Mouse (Mus musculus): ENCODE data around the gene Rsph14. TPM values are rescaled to one million over a fixed set of nuclear protein-coding genes. Genes with fewer than 3 reads are reported as not detected.

The Rsph14 gene
- polyA plus RNA-seq, 1 experiment from 2014 or later: not detected

- TF ChIP-seq CTCF (IDR thresholded peaks at IDR 0.05; ENCODE audit: low read depth): no peak
- TF ChIP-seq EP300 (IDR thresholded peaks at IDR 0.05; ENCODE audit: low read depth): no peak
Measured at GRCm38 (mm10) chr10:75068086-75068485, 35.7 kb upstream of the Rsph14 start.

GRCm38 (mm10) chr10:75067446-75067845 lies 35.1 kb upstream of the Rsph14 start:
- H3K36me3 ChIP-seq (replicated peaks; ENCODE audit: insufficient read depth, low read length): peaks cover 2% of the 10 kb centered on the region; the same call in 1 of the 2 replicates

More at GRCm38 (mm10) chr10:75068086-75068485, 35.7 kb upstream of the Rsph14 start:
- Histone ChIP-seq H3K4me1 (ENCODE audit: insufficient read depth) (peaks cover 38% of the 10 kb centered on the region), H3K9ac (replicated peaks) (no peak overlapping the region), H3K36me3 (replicated peaks; ENCODE audit: insufficient read depth, low read length) (peaks cover 2% of the 10 kb centered on the region; the same call in 1 of the 2 replicates), H3K9me3 (ENCODE audit: low read length) (no peaks in the 10 kb centered on the region), H3K27me3 (ENCODE audit: insufficient read depth, low read length) (no peaks in the 10 kb centered on the region), H3K4me2 (ENCODE audit: low read depth, low read length) (peak overlapping the region; percentile 33; the same call in 1 of the 2 replicates), H3K27ac (ENCODE audit: low read depth) (peak overlapping the region; percentile 45; the same call in 1 of the 2 replicates), H3K4me3 (ENCODE audit: low read depth, low read length) (no peak overlapping the region)
- ATAC-seq (peak; percentile 9; the same call in 1 of the 2 replicates), DNase-seq (no peak)
- WGBS (ENCODE audit: insufficient replicate concordance): 10% methylated on average over 2 of the region's 2 CpGs

GRCm38 (mm10) chr10:75065691-75066090 lies 33.3 kb upstream of the Rsph14 start:
- no peaks in the 10 kb centered on the region for H3K9me3 ChIP-seq (ENCODE audit: low read length)
- 66% methylated on average over 6 of the region's 6 CpGs for WGBS (ENCODE audit: insufficient replicate concordance)
- H3K27me3 ChIP-seq (ENCODE audit: insufficient read depth, low read length): peaks cover 8% of the 10 kb centered on the region; the same call in 1 of the 2 replicates
- ATAC-seq: no peak
- H3K4me2 ChIP-seq (ENCODE audit: low read depth, low read length): no peak overlapping the region
- DNase-seq: no peak
- TF ChIP-seq EP300 (IDR thresholded peaks at IDR 0.05; ENCODE audit: low read depth): no peak
- no peak for TF ChIP-seq CTCF (IDR thresholded peaks at IDR 0.05; ENCODE audit: low read depth)
- H3K4me1 ChIP-seq (ENCODE audit: insufficient read depth): peaks cover 56% of the 10 kb centered on the region
- H3K4me3 ChIP-seq (ENCODE audit: low read depth, low read length): no peak overlapping the region
- H3K36me3 ChIP-seq (replicated peaks; ENCODE audit: insufficient read depth, low read length): peaks cover 2% of the 10 kb centered on the region; the same call in 1 of the 2 replicates
- no peak overlapping the region for H3K27ac ChIP-seq (ENCODE audit: low read depth)
- H3K9ac ChIP-seq (replicated peaks): no peak overlapping the region

More at GRCm38 (mm10) chr10:75067446-75067845, 35.1 kb upstream of the Rsph14 start:
- ATAC-seq (no peak), DNase-seq (no peak)
- TF ChIP-seq CTCF (IDR thresholded peaks at IDR 0.05; ENCODE audit: low read depth) (no peak), EP300 (IDR thresholded peaks at IDR 0.05; ENCODE audit: low read depth) (no peak)
- no peaks in the 10 kb centered on the region for H3K9me3 ChIP-seq (ENCODE audit: low read length)
- H3K27ac ChIP-seq (ENCODE audit: low read depth): peak overlapping the region; percentile 45; the same call in 1 of the 2 replicates
- no peak overlapping the region for H3K9ac ChIP-seq (replicated peaks)
- H3K4me3 ChIP-seq (ENCODE audit: low read depth, low read length): no peak overlapping the region
- H3K4me1 ChIP-seq (ENCODE audit: insufficient read depth): peaks cover 45% of the 10 kb centered on the region
- H3K27me3 ChIP-seq (ENCODE audit: insufficient read depth, low read length): no peaks in the 10 kb centered on the region
- no peak overlapping the region for H3K4me2 ChIP-seq (ENCODE audit: low read depth, low read length)

- peaks cover 45% of the 10 kb centered on the region for H3K4me1 ChIP-seq (ENCODE audit: insufficient read depth)
- DNase-seq (no peak), ATAC-seq (no peak)
- peaks cover 2% of the 10 kb centered on the region; the same call in 1 of the 2 replicates for H3K36me3 ChIP-seq (replicated peaks; ENCODE audit: insufficient read depth, low read length)
- TF ChIP-seq EP300 (IDR thresholded peaks at IDR 0.05; ENCODE audit: low read depth) (no peak), CTCF (IDR thresholded peaks at IDR 0.05; ENCODE audit: low read depth) (no peak)
- peaks cover 8% of the 10 kb centered on the region; the same call in 1 of the 2 replicates for H3K27me3 ChIP-seq (ENCODE audit: insufficient read depth, low read length)
- H3K9me3 ChIP-seq (ENCODE audit: low read length): no peaks in the 10 kb centered on the region
- no peak overlapping the region for H3K9ac ChIP-seq (replicated peaks)
- no peak overlapping the region for H3K27ac ChIP-seq (ENCODE audit: low read depth)
- peak overlapping the region; percentile 86 for H3K4me2 ChIP-seq (ENCODE audit: low read depth, low read length)
- peak overlapping the region; percentile 73 for H3K4me3 ChIP-seq (ENCODE audit: low read depth, low read length)
- WGBS (ENCODE audit: insufficient replicate concordance): 40% methylated on average over 12 of the region's 12 CpGs
Measured at GRCm38 (mm10) chr10:75063301-75063965, 31.0 kb upstream of the Rsph14 start.

GRCm38 (mm10) chr10:75062621-75063020 lies 30.2 kb upstream of the Rsph14 start:
- H3K27me3 ChIP-seq (ENCODE audit: insufficient read depth, low read length): peaks cover 8% of the 10 kb centered on the region; the same call in 1 of the 2 replicates
- H3K4me1 ChIP-seq (ENCODE audit: insufficient read depth): peaks cover 41% of the 10 kb centered on the region
- WGBS (ENCODE audit: insufficient replicate concordance): 26% methylated on average over 6 of the region's 6 CpGs
- peak overlapping the region; percentile 86 for H3K4me2 ChIP-seq (ENCODE audit: low read depth, low read length)
- H3K9ac ChIP-seq (replicated peaks): no peak overlapping the region
- ATAC-seq: no peak
- DNase-seq: no peak
- H3K36me3 ChIP-seq (replicated peaks; ENCODE audit: insufficient read depth, low read length): peaks cover 2% of the 10 kb centered on the region; the same call in 1 of the 2 replicates
- no peak overlapping the region for H3K27ac ChIP-seq (ENCODE audit: low read depth)
- H3K4me3 ChIP-seq (ENCODE audit: low read depth, low read length): peak overlapping the region; percentile 73
- no peaks in the 10 kb centered on the region for H3K9me3 ChIP-seq (ENCODE audit: low read length)
- TF ChIP-seq EP300 (IDR thresholded peaks at IDR 0.05; ENCODE audit: low read depth) (no peak), CTCF (IDR thresholded peaks at IDR 0.05; ENCODE audit: low read depth) (no peak)

GRCm38 (mm10) chr10:75062189-75062561 lies 29.8 kb upstream of the Rsph14 start:
- H3K27me3 ChIP-seq (ENCODE audit: insufficient read depth, low read length): peaks cover 8% of the 10 kb centered on the region; the same call in 1 of the 2 replicates
- H3K36me3 ChIP-seq (replicated peaks; ENCODE audit: insufficient read depth, low read length): peaks cover 2% of the 10 kb centered on the region; the same call in 1 of the 2 replicates
- peaks cover 41% of the 10 kb centered on the region for H3K4me1 ChIP-seq (ENCODE audit: insufficient read depth)
- H3K9ac ChIP-seq (replicated peaks): peak overlapping the region; percentile 67
- WGBS (ENCODE audit: insufficient replicate concordance): 8% methylated on average over 6 of the region's 6 CpGs
- no peaks in the 10 kb centered on the region for H3K9me3 ChIP-seq (ENCODE audit: low read length)
- H3K4me2 ChIP-seq (ENCODE audit: low read depth, low read length): peak overlapping the region; percentile 86
- TF ChIP-seq CTCF (IDR thresholded peaks at IDR 0.05; ENCODE audit: low read depth): no peak
- H3K27ac ChIP-seq (ENCODE audit: low read depth): no peak overlapping the region
- H3K4me3 ChIP-seq (ENCODE audit: low read depth, low read length): peak overlapping the region; percentile 73
- ATAC-seq (no peak), DNase-seq (no peak)
